Comparison of ENCODE assay signal across 13 mouse cellular contexts in the genomic region with DNA sequence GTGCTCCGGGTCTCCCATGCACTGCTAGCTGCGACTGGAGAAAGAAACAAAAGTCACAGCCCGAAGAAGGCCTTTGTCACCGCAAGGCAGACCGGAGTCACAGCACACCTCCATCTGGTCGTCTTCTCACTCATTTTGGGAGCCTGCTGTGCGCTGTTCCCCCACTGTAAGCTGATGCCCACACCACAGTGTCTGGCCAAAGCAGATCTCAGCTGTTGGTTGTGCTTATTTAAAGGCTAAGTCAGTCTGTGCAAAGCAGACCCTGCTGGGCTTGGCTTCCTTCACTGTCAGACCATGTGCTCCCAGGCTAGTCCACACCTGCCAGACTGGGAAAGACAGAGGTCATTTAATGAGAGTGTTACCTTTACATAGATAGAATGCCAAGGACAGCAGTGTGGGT.
DNase-seq lines count a peak whose midpoint lies in the region; ATAC-seq lines count a peak whose summit lies in the region.
"Had no signal": no experiment of that assay in that cellular context is flagged by ENCODE, and none has a peak within 500 bp of the region (broad histone marks: within the 10 kb centered on the region; RNA-seq: fewer than 3 reads in every experiment).

No protein-coding gene starts in this region.

- no peaks in the 10 kb centered on the region for H3K27me3 ChIP-seq in kidney, embryonic 14.5 days (ENCODE audit: control insufficient read depth, insufficient read depth, low read length)
- no peaks in the 10 kb centered on the region for H3K27me3 ChIP-seq in forebrain, embryonic 13.5 days
- H3K27me3 ChIP-seq in midbrain, embryonic 11.5 days (ENCODE audit: control insufficient read depth, insufficient read depth, low read length), result peaks cover 4% of the 10 kb centered on the region; the same call in 1 of the 2 replicates
- H3K27me3 ChIP-seq: heart, embryonic 15.5 days; neural tube, embryonic 12.5 days had no signal

- H3K4me1 ChIP-seq in kidney, embryonic 14.5 days (ENCODE audit: control insufficient read depth, insufficient read depth, low read length), result peaks cover 22% of the 10 kb centered on the region
- peaks cover 51% of the 10 kb centered on the region for H3K4me1 ChIP-seq in forebrain, embryonic 13.5 days
- H3K4me1 ChIP-seq in midbrain, embryonic 11.5 days (ENCODE audit: control insufficient read depth, insufficient read depth, low read length), result peaks cover 29% of the 10 kb centered on the region

- ATAC-seq in kidney, embryonic 14.5 days (ENCODE audit: low FRiP score, low TSS enrichment), result no peak
- no peak for ATAC-seq in forebrain, embryonic 13.5 days
- ATAC-seq in midbrain, embryonic 11.5 days (ENCODE audit: low FRiP score), result no peak

- H3K27ac ChIP-seq in kidney, embryonic 14.5 days (ENCODE audit: low read depth, low read length), result peak overlapping the region; percentile 69; the same call in 1 of the 2 replicates
- H3K27ac ChIP-seq in forebrain, embryonic 13.5 days, result peak overlapping the region; percentile 84
- H3K27ac ChIP-seq in midbrain, embryonic 11.5 days (ENCODE audit: low read depth, low read length), result no peak overlapping the region; the same call in 1 of the 2 replicates
- H3K27ac ChIP-seq: heart, embryonic 15.5 days; neural tube, embryonic 12.5 days had no signal

- DNase-seq in kidney, postnatal 10 days, result no peak
- peak; percentile 53 for DNase-seq in cerebellum, adult 8-10 months
- DNase-seq in midbrain, embryonic 11.5 days (ENCODE audit: low spot score, missing footprints), result peak; percentile 87
- no peak for DNase-seq in layer of hippocampus, adult 9-11 months
- DNase-seq in urinary bladder, adult 18-20 months (ENCODE audit: low spot score in 2 of 2), result no peak
- no peak for DNase-seq in urinary bladder, postnatal 14 days (ENCODE audit: low spot score)
- DNase-seq: lung, embryonic 14.5 days; right cerebral cortex, postnatal 4 days; thymus, postnatal 25 days had no signal

- no peak overlapping the region for H3K9ac ChIP-seq in kidney, embryonic 14.5 days (ENCODE audit: low read depth, low read length)
- H3K9ac ChIP-seq in forebrain, embryonic 13.5 days, result no peak overlapping the region
- no peak overlapping the region for H3K9ac ChIP-seq in midbrain, embryonic 11.5 days (ENCODE audit: low read length)
- H3K9ac ChIP-seq: heart, embryonic 15.5 days; lung, embryonic 14.5 days; neural tube, embryonic 12.5 days had no signal

- no peak overlapping the region for H3K4me2 ChIP-seq in kidney, embryonic 14.5 days (replicated peaks; ENCODE audit: low read depth, low read length)
- no peak overlapping the region for H3K4me2 ChIP-seq in forebrain, embryonic 13.5 days
- no peak overlapping the region for H3K4me2 ChIP-seq in midbrain, embryonic 11.5 days
- H3K4me2 ChIP-seq: heart, embryonic 15.5 days; lung, embryonic 14.5 days; neural tube, embryonic 12.5 days had no signal

- H3K4me3 ChIP-seq in kidney, embryonic 14.5 days (ENCODE audit: low read length), result no peak overlapping the region
- H3K4me3 ChIP-seq in forebrain, embryonic 13.5 days, result no peak overlapping the region
- H3K4me3 ChIP-seq in midbrain, embryonic 11.5 days (ENCODE audit: low read depth, low read length), result no peak overlapping the region
- H3K4me3 ChIP-seq: heart, embryonic 15.5 days; neural tube, embryonic 12.5 days had no signal

- H3K9me3 ChIP-seq in kidney, embryonic 14.5 days (ENCODE audit: control insufficient read depth, low read length), result no peaks in the 10 kb centered on the region; the same call in 1 of the 2 replicates
- H3K9me3 ChIP-seq in forebrain, embryonic 13.5 days (replicated peaks), result peaks cover 8% of the 10 kb centered on the region
- peaks cover 6% of the 10 kb centered on the region; the same call in 1 of the 2 replicates for H3K9me3 ChIP-seq in midbrain, embryonic 11.5 days (ENCODE audit: control insufficient read depth, low read length)
- H3K9me3 ChIP-seq: heart, embryonic 15.5 days had no signal

- 51% methylated on average over 7 of the region's 7 CpGs for WGBS in kidney, embryonic 14.5 days
- 65% methylated on average over 7 of the region's 7 CpGs for WGBS in forebrain, embryonic 13.5 days
- WGBS in midbrain, embryonic 11.5 days, result 67% methylated on average over 7 of the region's 7 CpGs

- H3K36me3 ChIP-seq in kidney, embryonic 14.5 days (ENCODE audit: control insufficient read depth, insufficient read depth, low read length), result no peaks in the 10 kb centered on the region
- H3K36me3 ChIP-seq in forebrain, embryonic 13.5 days (ENCODE audit: poor library complexity, severe bottlenecking), result no peaks in the 10 kb centered on the region
- no peaks in the 10 kb centered on the region for H3K36me3 ChIP-seq in midbrain, embryonic 11.5 days (ENCODE audit: control insufficient read depth, insufficient read depth, low read length)
- H3K36me3 ChIP-seq: heart, embryonic 15.5 days; neural tube, embryonic 12.5 days had no signal

Comparison
In these comparisons a context has a peak if more than half of its experiments do, and no peak if none do; other contexts are left out.
1. DNase-seq: peak in cerebellum, adult 8-10 months (single experiment) and midbrain, embryonic 11.5 days (single experiment); none in kidney, postnatal 10 days (single experiment), layer of hippocampus, adult 9-11 months (single experiment), urinary bladder, adult 18-20 months (0 of 2) and urinary bladder, postnatal 14 days (single experiment).